Mouse (Mus musculus) spleen, adult 12 weeks (tissue): ENCODE data around the gene Olfr153.
"Not testable (repeated sequence)": the region's sequence is repeated elsewhere in the genome, so short reads cannot be mapped to it uniquely, and the experiment has no call there.

Experiments used
- DNase-seq: peaks from one replicate; pipeline ENCODE4 v3.0.0; 2022; ENCODE audit warnings: low spot score

Gene Olfr153

GRCm38 (mm10) chr2:87531496-87531895 is at the start of gene Olfr153:
Gene Olfr153 (plus strand): TSS chr2:87531796.
- DNase-seq: no peak

GRCm38 (mm10) chr2:87482276-87482675 is 49.3 kb upstream of the Olfr153 start:
- no peak for DNase-seq

DNA sequence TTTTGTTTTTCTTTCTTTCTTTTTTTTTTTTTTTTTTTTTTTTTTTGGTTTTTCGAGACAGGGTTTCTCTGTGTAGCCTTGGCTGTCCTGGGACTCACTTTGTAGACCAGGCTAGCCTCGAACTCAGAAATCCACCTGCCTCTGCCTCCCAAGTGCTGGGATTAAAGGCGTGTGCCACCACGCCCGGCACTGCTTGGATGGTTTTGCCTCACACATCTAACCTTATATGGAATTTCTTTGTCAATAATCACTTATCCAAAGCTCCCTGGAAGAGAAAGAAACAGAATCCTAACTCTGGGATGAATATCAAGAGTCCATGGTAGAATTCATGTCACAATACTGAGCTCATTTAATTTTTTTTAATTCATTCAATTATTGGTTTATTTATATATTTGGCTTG is 34.6 kb upstream of the Olfr153 start, which contains the start of gene Pramel7:
Gene Pramel7, minus strand, starts transcription at position 101 of the 400 bp plus-strand sequence.
- DNase-seq: not testable (repeated sequence)

GRCm38 (mm10) chr2:87506265-87506664 is 25.3 kb upstream of the Olfr153 start, which contains the start of gene Pramel6:
Gene Pramel6 (plus strand): TSS chr2:87506565.
- DNase-seq: no peak

GRCm38 (mm10) chr2:87515046-87515445 is 16.6 kb upstream of the Olfr153 start:
- no peak for DNase-seq

DNA sequence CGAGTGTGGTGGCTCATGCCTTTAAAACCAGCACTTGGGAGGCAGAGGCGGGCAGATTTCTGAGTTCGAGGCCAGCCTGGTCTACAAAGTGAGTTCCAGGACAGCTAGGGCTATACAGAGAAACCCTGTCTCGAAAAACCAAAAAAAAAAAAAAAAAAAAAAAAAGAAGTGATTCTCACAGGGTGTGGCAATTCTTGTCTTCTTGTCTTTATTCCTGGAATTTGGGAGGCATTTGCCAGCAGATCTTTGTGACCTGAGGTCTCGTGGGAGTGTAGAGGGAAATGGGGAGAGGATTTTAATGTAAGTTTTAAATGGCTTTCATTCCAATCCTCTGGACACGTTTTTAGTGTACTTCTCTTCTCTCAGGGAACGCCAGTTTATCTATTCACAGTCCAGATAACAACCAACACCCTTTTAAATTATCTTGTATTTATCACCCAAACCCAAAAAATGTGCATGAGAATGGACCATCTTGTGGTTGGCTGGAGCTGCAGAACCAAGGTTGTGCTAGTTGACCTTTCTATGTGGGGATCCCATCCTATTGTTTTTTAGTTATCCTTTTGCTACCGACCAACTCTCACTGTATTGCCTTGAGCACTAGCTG is 16.0 kb upstream of the Olfr153 start:
- DNase-seq: no peak

DNA sequence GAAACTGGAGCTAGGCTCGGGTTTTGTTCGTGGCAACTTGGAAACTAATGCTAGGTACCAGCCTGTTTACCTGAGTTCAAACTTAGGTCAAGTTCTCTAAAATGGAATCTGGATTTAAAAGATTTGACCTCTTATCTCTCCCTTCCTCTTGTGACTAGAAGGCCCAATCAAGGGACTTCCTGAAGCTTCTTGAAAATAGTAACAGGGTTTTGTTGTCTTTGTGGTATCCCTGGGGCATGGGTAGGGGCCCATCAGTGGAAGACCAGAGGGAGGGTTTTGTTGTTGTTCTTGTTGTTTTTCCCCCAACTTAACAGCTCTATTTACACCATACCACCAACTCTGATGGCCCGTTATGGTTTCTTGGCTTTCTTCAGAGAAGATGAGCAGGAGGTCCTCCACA is 15.0 kb upstream of the Olfr153 start:
- DNase-seq: no peak

GRCm38 (mm10) chr2:87520651-87521050 is 10.9 kb upstream of the Olfr153 start:
- DNase-seq: no peak

GRCm38 (mm10) chr2:87525899-87526616 is 5.5 kb upstream of the Olfr153 start:
- not testable (repeated sequence) for DNase-seq

GRCm38 (mm10) chr2:87534826-87535225 is 3.2 kb downstream of the Olfr153 start:
- no peak for DNase-seq

GRCm38 (mm10) chr2:87545442-87545841 is 13.8 kb downstream of the Olfr153 start, which contains the start of gene Olfr1128:
Gene Olfr1128 (minus strand): TSS chr2:87545542.
- DNase-seq: no peak

DNA sequence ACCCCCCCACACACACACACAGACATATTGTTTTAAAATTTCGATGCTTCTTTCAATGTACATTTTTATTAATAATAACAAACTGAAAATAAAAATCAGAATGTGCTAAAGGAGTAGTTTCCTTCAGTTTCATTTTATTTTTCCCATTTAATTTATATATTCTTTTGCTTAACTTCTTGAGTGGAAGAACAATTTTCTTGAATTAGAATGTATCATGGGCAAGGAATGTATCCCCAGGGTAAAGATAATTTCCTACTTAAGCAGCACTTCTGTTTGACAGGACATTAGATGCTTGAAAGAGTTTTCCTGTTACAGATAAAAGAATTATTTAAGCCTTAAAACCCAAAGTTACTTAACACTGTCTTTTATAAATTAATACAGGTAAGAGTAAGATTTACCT is 42.0 kb downstream of the Olfr153 start, which contains the start of gene Olfr1129:
Gene Olfr1129, plus strand, starts transcription at position 301 of the 400 bp plus-strand sequence.
- DNase-seq: not testable (repeated sequence)
